14 mouse cellular contexts compared by ENCODE assay signal in the genomic region with DNA sequence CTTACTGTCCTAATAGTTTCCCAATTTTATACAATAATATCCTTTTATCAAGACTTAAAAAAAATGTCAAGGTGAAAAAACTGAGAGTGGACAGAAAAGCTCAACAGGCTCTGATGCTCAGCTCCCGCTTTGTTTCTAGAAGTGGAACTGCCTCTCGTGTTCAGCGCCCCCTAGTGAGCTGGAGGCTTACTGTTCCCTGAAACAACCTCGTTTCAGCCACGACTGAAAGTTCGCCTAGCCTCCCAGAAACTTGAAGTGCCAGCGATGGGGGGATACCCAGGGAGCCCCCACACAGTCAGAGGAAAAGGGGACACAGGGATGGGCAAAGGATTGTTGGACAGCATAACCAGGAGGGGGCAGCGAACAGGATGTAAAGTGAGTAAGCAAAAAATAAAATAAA. TPM values are rescaled to one million over a fixed set of nuclear protein-coding genes. Genes with fewer than 3 reads are reported as not detected.
DNase-seq lines count a peak whose midpoint lies in the region; ATAC-seq and TF ChIP-seq lines count a peak whose summit lies in the region.
"Had no signal": no experiment of that assay in that cellular context is flagged by ENCODE, and none has a peak within 500 bp of the region (broad histone marks: within the 10 kb centered on the region; RNA-seq: fewer than 3 reads in every experiment).

No protein-coding gene starts in this region.

- H3K4me3 ChIP-seq in lung, postnatal 0 days (ENCODE audit: low read depth, low read length) = no peak overlapping the region
- H3K4me3 ChIP-seq in MEL (ENCODE audit: control insufficient read depth in 1 of 2, insufficient read depth in 1 of 2, low read depth in 2 of 2, low read length in 2 of 2) = no peak overlapping the region
- no peak overlapping the region for H3K4me3 ChIP-seq in small intestine, adult 2 months (ENCODE audit: low read depth, low read length)
- H3K4me3 ChIP-seq: hindbrain, embryonic 15.5 days; midbrain, embryonic 12.5 days had no signal

- no peak for TF ChIP-seq RAD21 in MEL (IDR thresholded peaks at IDR 0.05; ENCODE audit: low read depth, low read length)

- intact Hi-C loops in left cerebral cortex, postnatal 25 days (cut with DNase I) = no loop called here

- H3K27ac ChIP-seq in lung, postnatal 0 days (ENCODE audit: low read length) = no peak overlapping the region
- H3K27ac ChIP-seq in MEL (ENCODE audit: control insufficient read depth, low read depth, low read length) = no peak overlapping the region
- no peak overlapping the region for H3K27ac ChIP-seq in small intestine, adult 2 months (ENCODE audit: insufficient read depth, low read depth, low read length)
- H3K27ac ChIP-seq: hindbrain, embryonic 15.5 days; midbrain, embryonic 12.5 days had no signal

- peak; percentile 2 for DNase-seq in kidney, adult 9 months
- DNase-seq in kidney, adult 11 months = no peak
- no peak for DNase-seq in lung, postnatal 0 days (ENCODE audit: low spot score)
- DNase-seq in lung, postnatal 36 days = no peak
- peak; percentile 10 for DNase-seq in MEL (ENCODE audit: low read depth, low spot score)
- DNase-seq in urinary bladder, postnatal 14 days (ENCODE audit: low spot score) = no peak
- no peak for DNase-seq in left cerebral cortex, postnatal 25 days (ENCODE audit: low spot score in 2 of 2)
- DNase-seq: cerebellum, adult 9-11 months; lung, postnatal 14 days; thymus, postnatal 25 days had no signal

- H3K79me2 ChIP-seq in MEL (ENCODE audit: control insufficient read depth, insufficient read depth, low read length, poor library complexity) = no peaks in the 10 kb centered on the region

- no peaks in the 10 kb centered on the region for H3K9me3 ChIP-seq in lung, postnatal 0 days (ENCODE audit: low read length)
- no peaks in the 10 kb centered on the region for H3K9me3 ChIP-seq in MEL (replicated peaks; ENCODE audit: insufficient read depth, low read length)
- H3K9me3 ChIP-seq: hindbrain, embryonic 15.5 days; midbrain, embryonic 12.5 days had no signal

- peak; percentile 39 for TF ChIP-seq CTCF in lung, postnatal 0 days (IDR thresholded peaks at IDR 0.05)
- TF ChIP-seq CTCF in MEL (IDR thresholded peaks at IDR 0.05 in 2 of 3, conservative IDR thresholded peaks at IDR 0.05 in 1 of 3; ENCODE audit: control insufficient read depth in 1 of 3, insufficient read depth in 1 of 3, low read depth in 2 of 3, low read length in 3 of 3, poor library complexity in 1 of 3, severe bottlenecking in 1 of 3) = peak; percentile 21 to 37 (median 32); a peak in 4 of 6 replicates
- TF ChIP-seq CTCF in small intestine, adult 2 months (IDR thresholded peaks at IDR 0.05; ENCODE audit: extremely low read depth, insufficient read length, insufficient replicate concordance, low read depth, low read length) = peak; percentile 18; the same call in 1 of the 2 replicates

- no peak overlapping the region for H3K4me2 ChIP-seq in lung, postnatal 0 days (replicated peaks; ENCODE audit: low read depth, low read length)
- H3K4me2 ChIP-seq: hindbrain, embryonic 15.5 days; midbrain, embryonic 12.5 days had no signal

- no peak for ATAC-seq in lung, postnatal 0 days

- no peak overlapping the region for H3K9ac ChIP-seq in lung, postnatal 0 days (replicated peaks; ENCODE audit: low read depth)
- H3K9ac ChIP-seq in MEL (ENCODE audit: control insufficient read depth, low read depth, low read length, poor library complexity, severe bottlenecking) = no peak overlapping the region
- H3K9ac ChIP-seq: hindbrain, embryonic 15.5 days; midbrain, embryonic 12.5 days had no signal

- no peak for TF ChIP-seq EP300 in lung, postnatal 0 days (IDR thresholded peaks at IDR 0.05)
- no peak for TF ChIP-seq EP300 in MEL (IDR thresholded peaks at IDR 0.05; ENCODE audit: low read depth in 1 of 2, low read length in 2 of 2)

- H3K36me3 ChIP-seq in lung, postnatal 0 days (ENCODE audit: insufficient read depth, low read length) = no peaks in the 10 kb centered on the region
- no peaks in the 10 kb centered on the region for H3K36me3 ChIP-seq in MEL (ENCODE audit: control insufficient read depth in 1 of 2, insufficient read depth in 2 of 2, low read length in 2 of 2)
- no peaks in the 10 kb centered on the region for H3K36me3 ChIP-seq in small intestine, adult 2 months (ENCODE audit: control insufficient read depth, insufficient read depth, low read length)
- H3K36me3 ChIP-seq: G1E; hindbrain, embryonic 15.5 days; midbrain, embryonic 12.5 days had no signal

- no peaks in the 10 kb centered on the region for H3K4me1 ChIP-seq in lung, postnatal 0 days (ENCODE audit: insufficient read depth, low read depth, low read length)
- no peaks in the 10 kb centered on the region for H3K4me1 ChIP-seq in MEL (ENCODE audit: control insufficient read depth in 1 of 2, insufficient read depth in 2 of 2, low read length in 2 of 2)
- H3K4me1 ChIP-seq in small intestine, adult 2 months (ENCODE audit: control insufficient read depth, insufficient read depth, insufficient read length, low read length) = no peaks in the 10 kb centered on the region
- H3K4me1 ChIP-seq: hindbrain, embryonic 15.5 days; midbrain, embryonic 12.5 days had no signal

- TF ChIP-seq POLR2A in MEL (IDR thresholded peaks at IDR 0.05; ENCODE audit: control insufficient read depth in 1 of 2, insufficient read depth in 1 of 2, low read depth in 1 of 2, low read length in 2 of 2, poor library complexity in 1 of 2) = no peak
- TF ChIP-seq POLR2A in small intestine, adult 2 months (IDR thresholded peaks at IDR 0.05; ENCODE audit: low read depth, low read length) = no peak

- 82% methylated on average over 8 of the region's 8 CpGs for WGBS in lung, postnatal 0 days
- 85% methylated on average over 8 of the region's 8 CpGs for WGBS in small intestine, adult 2 months

- H3K27me3 ChIP-seq in lung, postnatal 0 days (replicated peaks; ENCODE audit: insufficient read depth, low read length) = no peaks in the 10 kb centered on the region
- H3K27me3 ChIP-seq in MEL (ENCODE audit: control insufficient read depth in 1 of 2, insufficient read depth in 2 of 2, low read length in 2 of 2) = no peaks in the 10 kb centered on the region
- no peaks in the 10 kb centered on the region for H3K27me3 ChIP-seq in small intestine, adult 2 months (ENCODE audit: control insufficient read depth, insufficient read depth, low read length)
- H3K27me3 ChIP-seq: hindbrain, embryonic 15.5 days; midbrain, embryonic 12.5 days had no signal

TF ChIP-seq in MEL, 35 proteins besides CTCF, POLR2A, EP300 and RAD21:
- TF ChIP-seq RCOR1 (IDR thresholded peaks at IDR 0.05; ENCODE audit: low read depth, low read length) (no peak), SMC3 (IDR thresholded peaks at IDR 0.05; ENCODE audit: low read depth, low read length) (0 out of 2 replicates have a peak, but pooled peaks have one; percentile 9)

RNA-seq across cellular contexts. Expression of gene Bmpr1b, which starts 26.9 kb away (rescaled TPM):
- polyA plus RNA-seq in lung, postnatal 0 days (2015; fragmentation: Nextera tagmentation; extraction: Ambion mirVana) = 1.8 and 1.9 TPM in 2 replicates
- total RNA-seq in MEL (2012; rRNA removed) = not detected in 2 replicates
- polyA plus RNA-seq in MEL (2012; ENCODE audit: insufficient read depth in 1 of 2, insufficient read length in 2 of 2, low read depth in 1 of 2, low replicate concordance in 2 of 2, missing spikeins in 1 of 2) = not detected
- polyA plus RNA-seq in small intestine, adult 2 months (2012; rRNA removed) = 0.09 TPM in 1 of 2 replicates, not detected in the other
- 10 to 100 TPM; 15.1 to 17.9 TPM for total RNA-seq in left cerebral cortex, postnatal 25 days (2021)
- polyA plus RNA-seq: G1E had no signal

Comparison
In these comparisons a context has a peak if more than half of its experiments do, and no peak if none do; other contexts are left out.
1. DNase-seq: peak in kidney, adult 9 months (single experiment) and MEL (single experiment); none in kidney, adult 11 months (single experiment), lung, postnatal 0 days (single experiment), lung, postnatal 36 days (single experiment), urinary bladder, postnatal 14 days (single experiment) and left cerebral cortex, postnatal 25 days (0 of 2).
2. Peak in every context shown above with its lines, with median percentiles within 50 percentile points of each other: CTCF ChIP-seq.